Mouse (Mus musculus): ENCODE data around the gene Thy1. TPM values are rescaled to one million over a fixed set of nuclear protein-coding genes. Genes with fewer than 3 reads are reported as not detected.

Gene Thy1
- total and polyA plus RNA-seq, 2 experiments from 2014 or later: 24.7 to 98.0 TPM

GRCm38 (mm10) chr9:44045884-44046272 lies 2.7 kb downstream of the Thy1 start:
- no peak for DNase-seq (ENCODE audit: low spot score)
- Histone ChIP-seq H3K4me3 (ENCODE audit: low read depth, low read length) (no peak overlapping the region), H3K27ac (ENCODE audit: low read depth, low read length) (no peak overlapping the region), H3K4me1 (ENCODE audit: insufficient read depth, low read length) (peaks cover 4% of the 10 kb centered on the region; the same call in 1 of the 2 replicates), H3K4me2 (ENCODE audit: low read depth, low read length, poor library complexity, severe bottlenecking) (no peak overlapping the region), H3K27me3 (ENCODE audit: insufficient read depth, low read length) (peaks cover 12% of the 10 kb centered on the region), H3K36me3 (ENCODE audit: insufficient read depth, low read length) (no peaks in the 10 kb centered on the region), H3K9me3 (ENCODE audit: low read length) (no peaks in the 10 kb centered on the region), H3K9ac (replicated peaks; ENCODE audit: low read length, poor library complexity, severe bottlenecking) (no peak overlapping the region)
- no peak for TF ChIP-seq CTCF (IDR thresholded peaks at IDR 0.05)
- ATAC-seq (ENCODE audit: low FRiP score): no peak
- WGBS: 88% methylated on average over 5 of the region's 5 CpGs

- no peak for TF ChIP-seq CTCF (IDR thresholded peaks at IDR 0.05)
- peaks cover 12% of the 10 kb centered on the region for H3K27me3 ChIP-seq (ENCODE audit: insufficient read depth, low read length)
- H3K36me3 ChIP-seq (ENCODE audit: insufficient read depth, low read length): no peaks in the 10 kb centered on the region
- ATAC-seq (ENCODE audit: low FRiP score) (no peak), DNase-seq (ENCODE audit: low spot score) (no peak)
- WGBS: 89% methylated on average over 12 of the region's 12 CpGs
- no peak overlapping the region for H3K4me2 ChIP-seq (ENCODE audit: low read depth, low read length, poor library complexity, severe bottlenecking)
- no peaks in the 10 kb centered on the region for H3K9me3 ChIP-seq (ENCODE audit: low read length)
- no peak overlapping the region for H3K4me3 ChIP-seq (ENCODE audit: low read depth, low read length)
- H3K27ac ChIP-seq (ENCODE audit: low read depth, low read length): no peak overlapping the region
- peaks cover 4% of the 10 kb centered on the region; the same call in 1 of the 2 replicates for H3K4me1 ChIP-seq (ENCODE audit: insufficient read depth, low read length)
- H3K9ac ChIP-seq (replicated peaks; ENCODE audit: low read length, poor library complexity, severe bottlenecking): no peak overlapping the region
These were observed 3.2 kb downstream of the Thy1 start for GRCm38 (mm10) chr9:44046426-44046825.

- peaks cover 4% of the 10 kb centered on the region; the same call in 1 of the 2 replicates for H3K4me1 ChIP-seq (ENCODE audit: insufficient read depth, low read length)
- ATAC-seq (ENCODE audit: low FRiP score): no peak
- H3K9me3 ChIP-seq (ENCODE audit: low read length): no peaks in the 10 kb centered on the region
- H3K27ac ChIP-seq (ENCODE audit: low read depth, low read length): no peak overlapping the region
- H3K4me2 ChIP-seq (ENCODE audit: low read depth, low read length, poor library complexity, severe bottlenecking): no peak overlapping the region
- no peak overlapping the region for H3K4me3 ChIP-seq (ENCODE audit: low read depth, low read length)
- H3K27me3 ChIP-seq (ENCODE audit: insufficient read depth, low read length): peaks cover 12% of the 10 kb centered on the region
- no peak for TF ChIP-seq CTCF (IDR thresholded peaks at IDR 0.05)
- no peak overlapping the region for H3K9ac ChIP-seq (replicated peaks; ENCODE audit: low read length, poor library complexity, severe bottlenecking)
- no peaks in the 10 kb centered on the region for H3K36me3 ChIP-seq (ENCODE audit: insufficient read depth, low read length)
- 64% methylated on average over 6 of the region's 6 CpGs for WGBS
- DNase-seq (ENCODE audit: low spot score): no peak
These were observed 3.9 kb downstream of the Thy1 start for GRCm38 (mm10) chr9:44047071-44047470.

GRCm38 (mm10) chr9:44047571-44048490 lies 4.6 kb downstream of the Thy1 start:
- WGBS: 84% methylated on average over 14 of the region's 14 CpGs
- Histone ChIP-seq H3K27me3 (ENCODE audit: insufficient read depth, low read length) (peaks cover 12% of the 10 kb centered on the region), H3K9me3 (ENCODE audit: low read length) (no peaks in the 10 kb centered on the region), H3K9ac (replicated peaks; ENCODE audit: low read length, poor library complexity, severe bottlenecking) (no peak overlapping the region), H3K4me1 (ENCODE audit: insufficient read depth, low read length) (peaks cover 4% of the 10 kb centered on the region; the same call in 1 of the 2 replicates), H3K36me3 (ENCODE audit: insufficient read depth, low read length) (no peaks in the 10 kb centered on the region), H3K4me2 (ENCODE audit: low read depth, low read length, poor library complexity, severe bottlenecking) (no peak overlapping the region), H3K27ac (ENCODE audit: low read depth, low read length) (no peak overlapping the region), H3K4me3 (ENCODE audit: low read depth, low read length) (no peak overlapping the region)
- ATAC-seq (ENCODE audit: low FRiP score): no peak
- TF ChIP-seq CTCF (IDR thresholded peaks at IDR 0.05): no peak
- no peak for DNase-seq (ENCODE audit: low spot score)

DNA sequence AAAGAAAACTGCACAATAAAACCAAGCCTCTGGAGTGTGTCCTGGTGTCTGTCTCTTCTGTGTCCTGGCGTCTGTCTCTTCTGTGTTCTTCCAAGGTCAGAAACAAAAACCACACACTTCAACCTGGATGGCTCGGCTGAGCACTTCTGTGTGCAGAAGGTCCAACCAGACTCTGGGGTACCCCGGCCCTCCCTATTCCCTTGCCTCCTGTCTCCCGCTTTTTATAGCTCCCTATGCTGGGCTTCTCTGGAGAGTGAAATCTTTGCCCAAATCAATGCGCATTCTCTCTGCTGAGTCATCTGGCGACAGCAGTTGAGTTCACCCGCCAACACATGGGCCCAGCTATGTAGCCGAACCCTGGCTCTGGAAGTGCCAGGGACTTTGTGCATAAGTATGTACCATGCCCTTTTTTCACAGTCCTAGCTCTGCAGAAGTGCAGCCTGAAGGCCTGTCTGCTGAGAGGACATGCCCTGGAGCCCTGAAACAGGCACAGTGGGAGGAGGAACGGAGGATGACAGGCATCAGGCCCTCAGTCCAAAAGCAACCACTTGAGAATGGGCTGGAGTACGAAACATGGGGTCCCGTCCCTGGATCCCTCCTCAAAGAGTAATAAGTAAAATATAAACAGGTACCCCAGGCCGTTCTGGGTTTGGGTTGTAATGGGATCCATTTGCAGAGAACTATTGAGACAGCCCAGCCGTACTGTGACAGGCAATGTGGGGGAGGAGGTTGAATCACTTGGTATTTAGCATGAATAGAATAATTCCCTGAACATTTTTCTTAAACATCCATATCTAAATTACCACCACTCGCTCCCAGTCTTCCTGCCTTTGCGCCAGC lies 5.6 kb downstream of the Thy1 start:
- WGBS: 81% methylated on average over 15 of the region's 15 CpGs
- no peak for TF ChIP-seq CTCF (IDR thresholded peaks at IDR 0.05)
- DNase-seq (ENCODE audit: low spot score): no peak
- Histone ChIP-seq H3K27ac (ENCODE audit: low read depth, low read length) (no peak overlapping the region), H3K9me3 (ENCODE audit: low read length) (no peaks in the 10 kb centered on the region), H3K9ac (replicated peaks; ENCODE audit: low read length, poor library complexity, severe bottlenecking) (no peak overlapping the region), H3K4me3 (ENCODE audit: low read depth, low read length) (no peak overlapping the region), H3K4me1 (ENCODE audit: insufficient read depth, low read length) (peaks cover under 1% of the 10 kb centered on the region; the same call in 1 of the 2 replicates), H3K36me3 (ENCODE audit: insufficient read depth, low read length) (no peaks in the 10 kb centered on the region), H3K27me3 (ENCODE audit: insufficient read depth, low read length) (peaks cover 12% of the 10 kb centered on the region), H3K4me2 (ENCODE audit: low read depth, low read length, poor library complexity, severe bottlenecking) (no peak overlapping the region)
- ATAC-seq (ENCODE audit: low FRiP score): no peak
